Mouse (Mus musculus): ENCODE results near the gene Pigyl.
A peak's percentile ranks its signal among the peaks of the same experiment; 100 is the strongest.

DNA sequence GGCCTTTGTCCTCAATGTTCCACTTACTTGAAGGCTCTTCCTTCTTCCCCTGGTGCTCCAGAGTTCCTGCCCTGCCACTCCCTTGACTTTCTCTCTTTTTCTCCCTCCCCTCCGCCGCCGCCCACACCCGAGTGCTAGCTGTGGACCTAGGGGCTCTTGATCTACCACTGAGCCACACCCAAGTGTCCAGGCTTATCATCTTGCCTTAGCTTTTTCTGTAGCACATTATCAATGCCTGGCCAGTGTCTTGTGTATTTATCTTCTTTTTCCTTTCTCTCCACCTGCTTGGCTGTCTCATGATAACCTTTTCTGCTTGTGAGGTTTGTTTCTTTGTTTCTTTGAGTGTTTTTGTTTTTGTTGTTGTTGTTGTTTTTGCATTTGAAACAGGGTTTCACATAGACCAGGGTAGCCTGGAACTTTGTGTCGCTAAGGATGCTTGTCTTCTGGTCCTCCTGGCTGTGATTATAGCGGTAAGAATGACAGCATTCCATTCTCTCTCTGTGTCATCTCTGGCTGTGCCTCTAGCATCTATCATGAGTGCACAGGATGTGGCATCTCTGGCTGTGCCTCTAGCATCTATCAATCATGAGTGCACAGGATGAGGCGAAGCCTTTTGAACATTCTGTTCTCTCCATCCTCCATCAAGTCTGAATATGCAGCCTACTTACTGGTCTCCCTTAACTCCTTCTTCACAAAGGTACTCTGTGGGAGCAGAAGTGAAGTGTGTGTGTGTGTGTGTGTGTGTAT, 20.8 kb upstream of the Pigyl start, which contains the start of gene Acp5:
- TF ChIP-seq CTCF (IDR thresholded peaks at IDR 0.05; ENCODE audit: low read depth, low read length) (no peak), GATA1 (IDR thresholded peaks at IDR 0.05; ENCODE audit: borderline replicate concordance, low read length) (no peak), TAL1 (conservative IDR thresholded peaks at IDR 0.05; ENCODE audit: low read depth, low read length) (peak; percentile 80), POLR2AphosphoS5 (IDR thresholded peaks at IDR 0.05; ENCODE audit: insufficient replicate concordance, low read depth, low read length) (no peak), GATA2 (IDR thresholded peaks at IDR 0.05; ENCODE audit: borderline replicate concordance, low read depth, low read length) (no peak)

Data from G1E (cell line).